Mouse (Mus musculus) urinary bladder, postnatal 36 days (tissue): ENCODE measurements around the gene Frmpd4.

Source experiments
- DNase-seq, 2 experiments: peaks; one replicate each; pipeline ENCODE4 v3.0.0; 2022; ENCODE audit warnings: low spot score in 2 of 2, mixed read lengths in 1 of 2

The Frmpd4 gene

GRCm38 (mm10) chrX:168124043-168124442 lies 453.0 kb downstream of the Frmpd4 start:
- no peak for DNase-seq

- no peak for DNase-seq
Measured at GRCm38 (mm10) chrX:168123589-168123965, 453.5 kb downstream of the Frmpd4 start.

GRCm38 (mm10) chrX:168122806-168123588 lies 454.0 kb downstream of the Frmpd4 start:
- no peak for DNase-seq

- DNase-seq, result no peak
Measured at GRCm38 (mm10) chrX:168041589-168041988, 535.4 kb downstream of the Frmpd4 start.

- no peak for DNase-seq
Measured at GRCm38 (mm10) chrX:168020574-168021145, 556.4 kb downstream of the Frmpd4 start.

GRCm38 (mm10) chrX:168017792-168018191 lies 559.2 kb downstream of the Frmpd4 start:
- DNase-seq, result no peak

- DNase-seq, result no peak
Measured at GRCm38 (mm10) chrX:167984835-167985234, 592.2 kb downstream of the Frmpd4 start.

- DNase-seq, result no peak
Measured at GRCm38 (mm10) chrX:167951207-167951606, 625.8 kb downstream of the Frmpd4 start.

- DNase-seq, result no peak
Measured at GRCm38 (mm10) chrX:167909483-167909882, 667.5 kb downstream of the Frmpd4 start.

GRCm38 (mm10) chrX:167901046-167901445 lies 676.0 kb downstream of the Frmpd4 start:
- DNase-seq, result no peak

GRCm38 (mm10) chrX:167854821-167855220 lies 722.2 kb downstream of the Frmpd4 start:
- no peak for DNase-seq

- no peak for DNase-seq
Measured at GRCm38 (mm10) chrX:167832543-167832942, 744.5 kb downstream of the Frmpd4 start.

- no peak for DNase-seq
Measured at GRCm38 (mm10) chrX:167828456-167828855, 748.6 kb downstream of the Frmpd4 start.

GRCm38 (mm10) chrX:167817363-167817762 lies 759.7 kb downstream of the Frmpd4 start:
- no peak for DNase-seq

- no peak for DNase-seq
Measured at GRCm38 (mm10) chrX:167810120-167810519, 766.9 kb downstream of the Frmpd4 start.

GRCm38 (mm10) chrX:167808572-167808971 lies 768.5 kb downstream of the Frmpd4 start:
- DNase-seq, result no peak

GRCm38 (mm10) chrX:167788737-167789136 lies 788.3 kb downstream of the Frmpd4 start:
- no peak for DNase-seq

- DNase-seq, result no peak
Measured at GRCm38 (mm10) chrX:167783526-167783925, 793.5 kb downstream of the Frmpd4 start.

- DNase-seq, result no peak
Measured at GRCm38 (mm10) chrX:167719564-167719981, 857.5 kb downstream of the Frmpd4 start.

- DNase-seq, result no peak
Measured at GRCm38 (mm10) chrX:167719092-167719491, 857.9 kb downstream of the Frmpd4 start.

- no peak for DNase-seq
Measured at GRCm38 (mm10) chrX:167654806-167655495, 922.1 kb downstream of the Frmpd4 start.

- no peak for DNase-seq
Measured at GRCm38 (mm10) chrX:167654249-167654648, 922.8 kb downstream of the Frmpd4 start.
